Mouse (Mus musculus) intestine, postnatal 0 days (tissue): ENCODE results near the gene Shisal1. TPM values are rescaled to one million over a fixed set of nuclear protein-coding genes. Genes with fewer than 3 reads are reported as not detected.

Source experiments
- ATAC-seq: fragments of 200-750 bp; cut with Nextera tagmentation; 2 replicates; pipeline ENCODE4 v1.8.0; 2017; ENCODE audit warnings: mild to moderate bottlenecking, moderate TSS enrichment, moderate library complexity
- H3K27ac ChIP-seq: fragments of 300-500 bp; sonication (generic); 2 replicates; pipeline ENCODE4 v1.5.1; 2014; ENCODE audit warnings: mild to moderate bottlenecking, low read depth, low read length, moderate library complexity
- H3K27me3 ChIP-seq: fragments of 300-500 bp; sonication (generic); replicated peaks from 2 replicates; pipeline ENCODE4 v1.6.1; 2014; ENCODE audit warnings: low read length, mixed read lengths; ENCODE audit not compliant: control insufficient read depth, insufficient read depth
- H3K36me3 ChIP-seq: fragments of 300-500 bp; sonication (generic); 2 replicates; pipeline ENCODE4 v1.6.1; 2014; ENCODE audit warnings: mild to moderate bottlenecking, moderate library complexity; ENCODE audit not compliant: control insufficient read depth, insufficient read depth
- H3K4me1 ChIP-seq: fragments of 300-500 bp; sonication (generic); replicated peaks from 2 replicates; pipeline ENCODE4 v1.6.1; 2014; ENCODE audit warnings: antibody characterized with exemption, low read length, mixed read lengths; ENCODE audit not compliant: control insufficient read depth, insufficient read depth
- H3K4me2 ChIP-seq: fragments of 300-500 bp; sonication (generic); replicated peaks from 2 replicates; pipeline ENCODE4 v1.6.1; 2014; ENCODE audit warnings: low read depth, mild to moderate bottlenecking, moderate library complexity
- H3K4me3 ChIP-seq: fragments of 300-500 bp; sonication (generic); 2 replicates; pipeline ENCODE4 v1.5.1; 2014; ENCODE audit warnings: low read depth, low read length
- H3K9ac ChIP-seq: fragments of 300-500 bp; sonication (generic); 2 replicates; pipeline ENCODE4 v1.6.1; 2014; ENCODE audit warnings: mild to moderate bottlenecking, low read depth, low read length
- H3K9me3 ChIP-seq: fragments of 300-500 bp; sonication (generic); 2 replicates; pipeline ENCODE4 v1.6.1; 2016; ENCODE audit warnings: mixed run types; ENCODE audit not compliant: control insufficient read depth
- CTCF ChIP-seq: sonication (generic); IDR thresholded peaks from 2 replicates; pipeline ENCODE4 v1.5.1; 2016; ENCODE audit warnings: low read depth, mild to moderate bottlenecking, control low read depth, antibody characterized with exemption, moderate library complexity
- WGBS: fragments of 180-500 bp; shearing (Covaris S2); extraction: QIAGEN DNeasy Blood & Tissue Kit; methylation state at CpG from one replicate; pipeline ENCODE4 v1.1.7; 2014; 5-methylcytosine and 5-hydroxymethylcytosine counted together
- polyA plus RNA-seq: library from polyadenylated mRNA; unstranded; fragments of >200 nt; fragmentation: Nextera tagmentation; extraction: Ambion mirVana; gene quantifications from 2 replicates; pipeline ENCODE4 v1.2.1, GENCODE M21; 2015

Gene Shisal1
- polyA plus RNA-seq, 1 experiment from 2014 or later, result 0.70 TPM

DNA sequence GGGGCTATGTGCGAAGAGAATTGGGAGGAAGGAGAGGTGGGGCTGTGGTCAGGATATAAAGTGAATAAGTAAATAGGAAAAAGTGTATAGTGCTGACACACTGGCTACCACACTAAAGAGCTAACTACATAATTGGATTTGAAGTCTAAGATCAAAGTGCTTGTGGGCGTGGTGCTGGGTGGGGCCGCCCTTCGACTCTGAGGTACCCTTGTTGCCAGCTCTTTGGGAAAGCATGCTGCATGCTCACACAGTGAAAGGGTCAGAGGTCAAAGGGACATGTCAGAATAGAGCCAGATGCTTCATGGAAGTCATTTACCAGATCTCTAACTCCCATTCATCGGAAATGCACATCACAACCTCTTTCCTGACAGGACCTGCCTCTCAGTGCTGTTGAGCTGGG, 74.1 kb downstream of the Shisal1 start:
- Histone ChIP-seq H3K4me3 (no peak overlapping the region), H3K4me2 (no peak overlapping the region; the same call in 1 of the 2 replicates), H3K27me3 (no peaks in the 10 kb centered on the region), H3K4me1 (no peaks in the 10 kb centered on the region), H3K27ac (no peak overlapping the region; the same call in 1 of the 2 replicates), H3K36me3 (no peaks in the 10 kb centered on the region), H3K9me3 (no peaks in the 10 kb centered on the region), H3K9ac (no peak overlapping the region)
- ATAC-seq, result peak; percentile 70
- TF ChIP-seq CTCF, result no peak
- 47% methylated on average over 5 of the region's 5 CpGs for WGBS

DNA sequence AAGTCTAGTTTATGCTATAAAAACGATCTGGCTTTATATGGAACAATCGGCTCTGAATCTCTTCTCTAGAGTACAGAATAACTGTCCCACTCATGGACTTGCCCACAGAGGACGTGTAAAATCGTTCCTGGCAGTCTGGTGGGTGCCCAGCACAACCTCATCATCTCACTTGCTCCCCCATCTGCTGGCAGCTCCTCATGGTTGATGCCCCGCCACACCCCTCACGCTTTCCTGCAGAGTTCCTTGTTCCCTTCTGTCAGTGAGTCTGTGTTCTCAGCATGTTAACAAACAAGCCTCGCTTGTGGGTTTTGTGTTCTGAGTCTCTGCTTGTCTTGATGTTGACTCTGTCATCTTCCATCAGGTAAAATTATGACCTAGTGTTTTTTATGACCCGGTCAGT, 79.5 kb downstream of the Shisal1 start:
- Histone ChIP-seq H3K4me2 (no peak overlapping the region), H3K27ac (no peak overlapping the region), H3K36me3 (no peaks in the 10 kb centered on the region), H3K9me3 (no peaks in the 10 kb centered on the region), H3K27me3 (no peaks in the 10 kb centered on the region), H3K4me3 (no peak overlapping the region), H3K9ac (no peak overlapping the region), H3K4me1 (no peaks in the 10 kb centered on the region)
- WGBS, result 73% methylated on average over 8 of the region's 8 CpGs
- no peak for TF ChIP-seq CTCF
- ATAC-seq, result no peak

DNA sequence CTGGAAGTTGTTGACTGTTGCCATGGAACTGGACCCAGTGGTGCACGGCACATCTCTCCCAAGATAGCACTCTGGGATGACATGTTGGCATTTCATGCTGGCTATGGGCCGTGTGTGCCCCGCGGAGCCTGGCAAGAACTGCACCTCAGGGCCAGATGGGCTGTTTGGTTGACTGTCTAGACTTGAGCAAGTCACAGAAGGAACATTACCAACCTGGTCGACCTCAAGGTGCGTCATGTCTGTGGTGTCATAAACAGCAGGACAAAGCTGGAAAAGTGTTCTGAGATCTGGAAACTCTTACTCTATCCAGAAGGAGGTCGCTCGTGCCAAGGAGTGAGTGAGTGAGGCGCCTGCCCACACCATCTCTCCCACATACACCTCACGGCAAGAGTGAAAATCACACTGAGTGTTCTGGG, 80.3 kb downstream of the Shisal1 start:
- no peak overlapping the region for H3K27ac ChIP-seq
- WGBS, result 85% methylated on average over 10 of the region's 10 CpGs
- H3K9ac ChIP-seq, result no peak overlapping the region

DNA sequence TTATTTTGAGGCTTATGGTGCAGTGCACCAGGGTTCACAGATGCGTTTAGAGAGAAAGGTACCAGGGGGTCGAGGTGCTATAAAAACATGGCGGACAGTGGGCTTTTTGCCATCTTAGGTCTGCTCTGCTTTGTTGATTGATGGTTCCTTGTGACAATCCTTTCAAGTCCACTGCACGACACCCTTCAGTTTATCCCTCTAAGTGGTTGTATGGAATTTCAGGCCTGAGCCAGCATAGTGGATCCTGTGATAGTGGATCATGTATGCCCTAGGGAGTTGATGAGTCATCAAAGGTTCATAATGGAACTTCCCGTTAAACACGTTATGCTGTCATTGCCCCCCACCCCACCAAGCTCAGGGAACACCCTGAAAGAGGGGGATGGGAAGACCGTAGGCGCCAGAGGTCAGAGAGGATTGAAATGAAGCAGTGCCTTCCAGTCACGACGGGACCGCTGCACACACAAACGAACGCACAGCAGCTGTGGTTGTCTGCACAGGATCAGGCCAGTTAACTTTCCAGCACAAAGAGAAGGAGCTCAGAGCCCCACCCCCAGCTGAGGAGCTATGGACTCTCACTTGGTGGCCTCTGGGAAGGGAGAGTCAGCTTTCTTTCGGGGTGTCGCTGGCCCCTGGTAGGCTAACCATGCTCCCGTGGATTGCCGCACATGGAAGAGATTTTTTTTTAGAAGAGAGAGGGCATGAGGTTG, 81.1 kb downstream of the Shisal1 start:
- Histone ChIP-seq H3K27me3 (no peaks in the 10 kb centered on the region), H3K27ac (no peak overlapping the region), H3K4me2 (no peak overlapping the region), H3K4me1 (no peaks in the 10 kb centered on the region), H3K4me3 (no peak overlapping the region), H3K9me3 (no peaks in the 10 kb centered on the region), H3K36me3 (no peaks in the 10 kb centered on the region), H3K9ac (no peak overlapping the region)
- WGBS, result 66% methylated on average over 17 of the region's 17 CpGs
- TF ChIP-seq CTCF, result no peak
- no peak for ATAC-seq

More for the DNA sequence above, 80.3 kb downstream of the Shisal1 start:
- Histone ChIP-seq H3K4me2 (no peak overlapping the region), H3K27me3 (no peaks in the 10 kb centered on the region), H3K36me3 (no peaks in the 10 kb centered on the region), H3K4me3 (no peak overlapping the region), H3K4me1 (no peaks in the 10 kb centered on the region), H3K9me3 (no peaks in the 10 kb centered on the region)
- TF ChIP-seq CTCF, result no peak
- ATAC-seq, result no peak

DNA sequence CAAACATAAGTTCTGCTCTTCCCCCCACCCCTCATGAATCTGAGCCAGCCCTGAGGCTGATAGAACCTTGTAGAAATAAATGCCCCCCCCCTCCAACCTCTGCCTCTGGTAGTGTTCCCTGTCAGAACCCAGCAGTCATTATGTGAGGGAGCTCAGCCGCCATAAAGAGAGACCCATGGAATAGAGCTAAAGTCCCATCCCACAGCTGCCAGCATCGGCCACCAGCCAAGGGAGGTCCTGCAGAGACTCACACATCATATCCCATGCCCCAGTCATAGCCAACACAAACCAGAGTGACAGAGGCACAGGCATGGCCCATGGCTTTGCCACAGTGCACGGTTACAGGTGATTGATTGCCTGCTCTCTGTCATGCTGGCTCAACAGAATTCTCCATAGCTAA, 82.2 kb downstream of the Shisal1 start:
- no peak for ATAC-seq
- Histone ChIP-seq H3K27ac (no peak overlapping the region), H3K4me2 (no peak overlapping the region), H3K4me3 (no peak overlapping the region), H3K36me3 (no peaks in the 10 kb centered on the region), H3K9ac (no peak overlapping the region), H3K9me3 (no peaks in the 10 kb centered on the region), H3K27me3 (no peaks in the 10 kb centered on the region), H3K4me1 (no peaks in the 10 kb centered on the region)
- 80% methylated on average over 3 of the region's 3 CpGs for WGBS
- no peak for TF ChIP-seq CTCF

DNA sequence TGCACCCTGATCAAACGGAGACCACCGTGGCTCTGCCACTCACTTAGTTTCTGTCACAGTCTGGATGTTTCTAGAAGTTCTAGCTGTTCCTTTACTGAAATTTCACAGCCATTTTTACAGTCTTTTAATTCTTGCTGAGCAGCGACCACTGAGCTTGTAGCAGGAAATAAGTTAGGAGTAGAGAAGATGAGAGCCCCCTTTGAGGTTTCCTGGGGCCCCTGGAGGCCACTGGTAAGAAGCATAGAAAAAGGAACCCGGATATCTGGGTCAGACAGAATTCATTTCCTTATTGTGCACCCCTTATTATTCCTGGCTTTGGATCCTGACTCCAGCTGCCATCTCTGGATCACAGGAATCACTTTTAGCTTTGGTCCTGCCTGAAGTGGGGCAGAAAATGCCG, 91.8 kb downstream of the Shisal1 start:
- Histone ChIP-seq H3K27ac (no peak overlapping the region), H3K9me3 (no peaks in the 10 kb centered on the region), H3K27me3 (no peaks in the 10 kb centered on the region), H3K4me1 (no peaks in the 10 kb centered on the region), H3K36me3 (no peaks in the 10 kb centered on the region), H3K9ac (no peak overlapping the region), H3K4me3 (no peak overlapping the region), H3K4me2 (no peak overlapping the region)
- TF ChIP-seq CTCF, result no peak
- WGBS, result 77% methylated on average over 5 of the region's 5 CpGs
- ATAC-seq, result no peak
